Mouse (Mus musculus): ENCODE measurements around the gene Cox8b.

DNA sequence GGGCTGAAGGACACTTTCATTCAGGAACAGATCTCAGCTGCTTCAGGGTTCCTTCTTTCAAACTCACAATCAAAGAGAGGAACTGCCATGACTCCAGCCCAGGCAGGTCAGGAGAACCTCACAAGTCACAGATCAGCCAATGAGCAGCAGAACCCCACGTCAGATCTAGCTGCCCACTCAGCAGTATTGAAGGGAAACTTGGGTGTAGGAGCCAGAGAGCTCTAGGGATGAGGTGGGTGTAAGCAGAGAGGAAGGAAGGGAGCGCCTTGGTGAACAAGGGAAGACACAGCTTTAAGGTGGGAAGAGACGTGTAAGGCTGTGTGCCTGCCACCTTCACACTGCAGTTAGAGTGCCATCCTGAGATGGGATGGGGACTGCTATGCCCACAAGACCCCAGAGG, 12.0 kb upstream of the Cox8b start:
- no peak for TF ChIP-seq CTCF (IDR thresholded peaks at IDR 0.05)
- no peak for TF ChIP-seq EP300 (IDR thresholded peaks at IDR 0.05)
